Mouse (Mus musculus) forebrain, embryonic 12.5 days (tissue): Measurements from ENCODE around the gene Twist2. TPM values are rescaled to one million over a fixed set of nuclear protein-coding genes. Genes with fewer than 3 reads are reported as not detected.

ENCODE experiments used
- ATAC-seq: fragments of 200-750 bp; cut with Nextera tagmentation; 2 replicates; pipeline ENCODE4 v1.8.0; 2017; ENCODE audit warnings: moderate TSS enrichment; ENCODE audit not compliant: low FRiP score
- H3K27ac ChIP-seq: fragments of 300-500 bp; sonication (generic); 2 replicates; pipeline ENCODE4 v1.5.1; 2016; ENCODE audit warnings: mild to moderate bottlenecking
- H3K27me3 ChIP-seq: fragments of 300-500 bp; sonication (generic); 2 replicates; pipeline ENCODE4 v1.6.1; 2016; ENCODE audit warnings: mild to moderate bottlenecking
- H3K36me3 ChIP-seq: fragments of 300-500 bp; sonication (generic); replicated peaks from 2 replicates; pipeline ENCODE4 v1.6.1; 2016; ENCODE audit warnings: mild to moderate bottlenecking
- H3K4me1 ChIP-seq: fragments of 300-500 bp; sonication (generic); 2 replicates; pipeline ENCODE4 v1.6.1; 2016
- H3K4me2 ChIP-seq: fragments of 300-500 bp; sonication (generic); 2 replicates; pipeline ENCODE4 v1.6.1; 2016; ENCODE audit warnings: mild to moderate bottlenecking, moderate library complexity
- H3K4me3 ChIP-seq: fragments of 300-500 bp; sonication (generic); replicated peaks from 2 replicates; pipeline ENCODE4 v1.5.1; 2016; ENCODE audit warnings: mild to moderate bottlenecking
- H3K9ac ChIP-seq: fragments of 300-500 bp; sonication (generic); 2 replicates; pipeline ENCODE4 v1.6.1; 2016; ENCODE audit warnings: mild to moderate bottlenecking
- H3K9me3 ChIP-seq: fragments of 300-500 bp; sonication (generic); 2 replicates; pipeline ENCODE4 v1.6.1; 2016
- WGBS: fragments of 180-500 bp; shearing (Covaris S2); methylation state at CpG from one replicate; pipeline ENCODE4 v1.1.7; 2016; 5-methylcytosine and 5-hydroxymethylcytosine counted together
- polyA plus RNA-seq: library from polyadenylated mRNA; unstranded; fragments of >200 nt; fragmentation: Nextera tagmentation; extraction: Ambion mirVana; gene quantifications from 2 replicates; pipeline ENCODE4 v1.2.1, GENCODE M21; 2016

Twist2 gene
- polyA plus RNA-seq, 1 experiment from 2014 or later = 8.8 TPM

DNA sequence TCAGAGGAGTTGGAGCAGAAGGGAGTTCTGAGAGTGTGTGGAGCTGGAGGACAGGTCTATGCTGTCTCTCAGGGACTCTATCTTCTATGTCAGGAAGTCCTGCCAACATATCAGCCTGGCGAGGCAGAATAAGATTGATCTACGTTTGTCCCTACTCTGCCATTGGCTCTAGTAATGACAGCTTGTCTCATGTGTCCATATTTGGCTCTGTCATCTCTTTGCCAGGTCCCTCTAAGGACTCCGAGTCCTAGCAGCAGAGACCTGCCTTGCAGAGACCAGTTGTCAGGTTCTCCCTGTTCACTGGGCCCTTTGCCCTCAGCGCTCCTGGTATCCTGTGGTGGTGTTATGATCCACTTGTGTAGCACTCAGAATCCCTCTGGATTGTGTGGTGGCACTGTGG, 21.4 kb upstream of the Twist2 start:
- H3K9me3 ChIP-seq = no peaks in the 10 kb centered on the region
- WGBS = 90% methylated on average over 4 of the region's 4 CpGs

DNA sequence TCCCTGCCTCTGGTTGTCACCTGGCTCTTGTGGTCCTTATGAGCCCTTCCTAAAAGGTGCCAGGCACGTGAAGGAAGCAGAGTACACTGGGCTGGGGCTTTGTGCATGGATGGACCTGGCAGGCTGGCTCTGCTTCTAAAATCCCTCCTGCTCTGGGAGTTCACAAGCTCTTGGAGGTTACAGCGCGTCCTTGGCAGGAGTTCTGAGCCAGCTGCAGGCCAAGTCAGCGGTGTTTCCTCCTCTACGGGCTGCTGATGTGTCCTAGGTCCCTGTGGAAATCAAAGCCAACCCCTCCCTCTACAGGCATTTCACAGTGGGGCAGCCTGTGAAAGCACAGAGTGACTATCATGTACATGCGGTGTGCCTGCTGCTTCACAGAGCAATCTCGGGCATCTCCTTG, 20.1 kb upstream of the Twist2 start:
- ATAC-seq = no peak
- Histone ChIP-seq H3K4me3 (no peak overlapping the region), H3K27ac (no peak overlapping the region), H3K9ac (no peak overlapping the region), H3K36me3 (no peaks in the 10 kb centered on the region), H3K27me3 (no peaks in the 10 kb centered on the region), H3K4me1 (no peaks in the 10 kb centered on the region), H3K4me2 (no peak overlapping the region), H3K9me3 (no peaks in the 10 kb centered on the region)
- 82% methylated on average over 7 of the region's 7 CpGs for WGBS

More for the DNA sequence above, 21.4 kb upstream of the Twist2 start:
- no peak overlapping the region for H3K4me2 ChIP-seq
- no peak overlapping the region for H3K4me3 ChIP-seq
- no peak for ATAC-seq
- no peaks in the 10 kb centered on the region for H3K36me3 ChIP-seq
- H3K27me3 ChIP-seq = no peaks in the 10 kb centered on the region
- no peak overlapping the region for H3K9ac ChIP-seq
- H3K27ac ChIP-seq = no peak overlapping the region
- H3K4me1 ChIP-seq = no peaks in the 10 kb centered on the region

DNA sequence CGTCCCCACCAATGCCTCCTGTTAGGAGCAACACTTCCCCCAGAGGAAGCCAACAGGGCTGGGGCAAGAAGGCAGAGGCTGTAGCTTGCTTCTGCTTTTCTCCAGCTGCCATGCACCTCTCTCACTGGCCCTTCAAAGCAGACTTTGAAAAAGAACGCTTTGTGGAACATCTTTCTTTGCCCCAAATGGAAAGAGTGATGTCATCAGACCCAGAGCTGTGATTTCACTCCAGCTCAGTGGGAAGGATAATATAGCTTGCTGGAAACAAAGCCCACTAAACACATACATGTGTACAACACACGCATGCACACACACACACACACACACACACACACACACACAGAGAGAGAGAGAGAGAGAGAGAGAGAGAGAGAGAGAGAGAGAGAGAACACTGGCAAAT, 17.1 kb upstream of the Twist2 start:
- Histone ChIP-seq H3K4me3 (no peak overlapping the region), H3K27ac (no peak overlapping the region), H3K4me2 (no peak overlapping the region), H3K36me3 (no peaks in the 10 kb centered on the region), H3K4me1 (no peaks in the 10 kb centered on the region), H3K9ac (no peak overlapping the region; the same call in 1 of the 2 replicates), H3K27me3 (no peaks in the 10 kb centered on the region), H3K9me3 (no peaks in the 10 kb centered on the region)
- no peak for ATAC-seq
- WGBS = 73% methylated on average over 3 of the region's 3 CpGs

DNA sequence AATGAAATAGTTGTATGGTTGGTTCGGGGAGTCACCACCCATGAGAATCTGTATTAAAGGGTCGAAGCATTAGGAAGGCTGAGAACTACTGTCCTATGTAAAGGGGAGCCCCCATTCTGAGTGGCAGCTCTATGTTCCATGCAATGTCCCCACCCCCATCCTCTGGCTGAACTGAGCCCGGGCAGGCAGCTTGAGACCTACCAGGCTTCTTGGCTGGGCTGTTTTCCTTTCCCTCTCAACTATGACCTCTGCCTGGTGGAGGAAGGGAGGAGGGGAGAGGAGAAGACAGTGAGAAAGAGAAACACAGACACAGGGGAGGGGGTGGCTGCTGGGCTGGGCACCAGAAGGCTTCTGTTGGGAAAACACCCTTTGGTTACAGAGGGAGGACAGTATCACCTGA, 1.9 kb upstream of the Twist2 start:
- Histone ChIP-seq H3K4me2 (no peak overlapping the region), H3K9ac (no peak overlapping the region), H3K27ac (no peak overlapping the region), H3K27me3 (peaks cover 64% of the 10 kb centered on the region), H3K4me1 (peaks cover 23% of the 10 kb centered on the region), H3K9me3 (no peaks in the 10 kb centered on the region), H3K36me3 (no peaks in the 10 kb centered on the region), H3K4me3 (no peak overlapping the region)
- no peak for ATAC-seq
- 77% methylated on average over 3 of the region's 3 CpGs for whole genome bisulfite sequencing

DNA sequence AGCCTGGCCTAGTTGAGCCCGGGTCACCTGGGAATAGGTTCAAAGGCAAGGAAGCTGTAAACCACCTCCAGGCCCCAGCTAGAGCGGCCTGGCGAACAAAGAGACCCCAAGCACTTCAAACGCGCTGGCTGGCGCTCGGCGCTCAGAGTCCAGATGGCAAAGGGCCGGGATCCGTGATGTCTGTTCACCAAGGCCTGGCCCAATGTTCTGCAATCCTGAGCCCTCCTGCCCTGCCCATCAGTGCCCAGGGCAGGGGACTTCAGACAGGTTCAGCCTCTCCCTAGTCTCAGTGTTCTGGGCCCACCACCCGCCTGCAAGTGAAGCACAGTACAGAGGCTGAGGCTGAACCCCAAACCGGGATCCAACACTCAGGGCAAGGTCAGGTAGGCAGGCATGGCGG, 913 bp upstream of the Twist2 start:
- Histone ChIP-seq H3K9me3 (no peaks in the 10 kb centered on the region), H3K36me3 (no peaks in the 10 kb centered on the region), H3K4me1 (peaks cover 23% of the 10 kb centered on the region), H3K27me3 (peaks cover 69% of the 10 kb centered on the region), H3K4me3 (peak overlapping the region; percentile 40; the same call in 1 of the 2 replicates), H3K9ac (no peak overlapping the region), H3K27ac (no peak overlapping the region), H3K4me2 (peak overlapping the region; percentile 66)
- 18% methylated on average over 13 of the region's 13 CpGs for WGBS
- no peak for ATAC-seq

DNA sequence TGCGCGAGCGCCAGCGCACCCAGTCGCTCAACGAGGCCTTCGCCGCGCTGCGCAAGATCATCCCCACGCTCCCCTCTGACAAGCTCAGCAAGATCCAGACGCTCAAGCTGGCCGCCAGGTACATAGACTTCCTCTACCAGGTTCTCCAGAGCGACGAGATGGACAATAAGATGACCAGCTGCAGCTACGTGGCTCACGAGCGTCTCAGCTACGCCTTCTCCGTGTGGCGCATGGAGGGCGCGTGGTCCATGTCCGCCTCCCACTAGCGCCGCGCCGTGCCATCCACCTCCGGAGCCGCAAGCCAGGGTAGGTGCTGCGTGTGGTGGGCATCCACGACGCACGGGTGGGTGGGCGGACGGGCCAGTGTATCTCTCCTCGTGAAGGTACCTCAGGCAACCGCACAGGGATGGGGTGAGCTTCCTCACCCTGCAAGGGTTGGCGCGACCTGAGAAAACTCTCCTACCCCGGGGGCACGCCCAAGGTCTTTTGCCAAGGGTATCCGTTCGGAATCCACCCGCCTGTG, 644 bp downstream of the Twist2 start:
- H3K9ac ChIP-seq = no peak overlapping the region
- H3K27me3 ChIP-seq = peaks cover 72% of the 10 kb centered on the region
- H3K27ac ChIP-seq = no peak overlapping the region
- H3K4me3 ChIP-seq = peak overlapping the region; percentile 40
- ATAC-seq = no peak
- WGBS = under 1% methylated on average over 45 of the region's 45 CpGs
- H3K4me2 ChIP-seq = peak overlapping the region; percentile 66
- H3K4me1 ChIP-seq = peaks cover 23% of the 10 kb centered on the region
- H3K9me3 ChIP-seq = no peaks in the 10 kb centered on the region
- no peaks in the 10 kb centered on the region for H3K36me3 ChIP-seq

DNA sequence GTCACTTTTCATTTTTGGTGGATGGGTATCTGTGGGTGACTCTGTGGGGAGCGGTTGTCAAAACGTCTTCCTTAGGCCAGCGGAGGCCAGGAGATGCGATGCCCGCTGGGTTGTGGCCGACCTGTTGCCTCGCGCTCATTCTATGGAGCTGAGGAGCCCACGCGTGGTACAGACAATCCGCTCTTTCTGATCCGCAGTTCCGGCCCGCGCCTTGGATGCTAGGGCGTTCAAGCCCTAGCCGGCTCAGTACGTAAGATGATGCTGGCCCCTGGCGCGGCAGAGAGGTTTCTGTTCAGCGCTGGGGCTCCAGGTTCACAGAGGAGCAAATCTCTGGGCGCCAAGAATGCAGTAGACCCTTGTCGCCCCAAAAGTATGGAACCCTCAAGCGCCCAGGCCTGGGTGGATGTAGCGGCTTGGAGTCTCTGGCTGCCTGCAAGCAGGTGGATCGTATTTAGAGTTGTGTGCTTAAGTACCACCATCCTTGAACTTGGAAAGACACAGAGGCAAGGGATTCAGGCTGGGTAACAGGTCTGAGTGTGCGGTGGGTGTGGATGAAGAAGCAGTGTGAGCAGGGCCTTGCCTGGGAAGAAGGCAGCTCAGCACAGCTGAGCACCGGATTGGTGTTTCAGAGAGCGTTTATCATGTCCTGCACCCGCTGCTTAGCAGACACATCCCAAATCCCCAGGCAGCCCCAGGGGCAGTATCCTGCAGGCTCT, 1.3 kb downstream of the Twist2 start:
- H3K4me2 ChIP-seq = peak overlapping the region; percentile 66
- peaks cover 66% of the 10 kb centered on the region for H3K27me3 ChIP-seq
- H3K4me1 ChIP-seq = peaks cover 23% of the 10 kb centered on the region
- no peaks in the 10 kb centered on the region for H3K36me3 ChIP-seq
- H3K27ac ChIP-seq = no peak overlapping the region
- ATAC-seq = no peak
- no peaks in the 10 kb centered on the region for H3K9me3 ChIP-seq
- no peak overlapping the region for H3K9ac ChIP-seq
- peak overlapping the region; percentile 40 for H3K4me3 ChIP-seq
- WGBS = 6% methylated on average over 30 of the region's 30 CpGs

DNA sequence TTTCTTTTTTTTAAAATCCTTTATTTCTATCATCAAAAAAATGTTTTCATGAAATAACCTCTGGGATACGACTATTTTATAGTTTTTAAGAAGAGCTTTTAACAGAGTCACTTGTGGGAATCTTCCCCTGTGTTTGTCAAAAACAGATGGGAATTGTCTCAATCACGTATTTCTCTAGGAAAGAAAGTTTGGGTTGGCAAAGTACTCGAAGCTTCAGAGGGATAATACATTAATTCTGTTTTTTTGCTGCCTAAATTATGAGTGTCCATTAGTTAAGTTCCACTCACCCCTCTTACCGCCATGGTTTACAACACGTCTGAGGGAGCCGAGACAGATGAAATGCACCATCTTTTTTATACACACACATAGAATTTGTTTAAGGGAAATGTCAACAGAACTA, 2.2 kb downstream of the Twist2 start:
- H3K27me3 ChIP-seq = peaks cover 66% of the 10 kb centered on the region
- H3K9ac ChIP-seq = no peak overlapping the region
- H3K4me2 ChIP-seq = no peak overlapping the region
- no peaks in the 10 kb centered on the region for H3K9me3 ChIP-seq
- 78% methylated on average over 6 of the region's 6 CpGs for WGBS
- no peak for ATAC-seq
- H3K36me3 ChIP-seq = no peaks in the 10 kb centered on the region
- peaks cover 23% of the 10 kb centered on the region for H3K4me1 ChIP-seq
- H3K27ac ChIP-seq = no peak overlapping the region
- no peak overlapping the region for H3K4me3 ChIP-seq

DNA sequence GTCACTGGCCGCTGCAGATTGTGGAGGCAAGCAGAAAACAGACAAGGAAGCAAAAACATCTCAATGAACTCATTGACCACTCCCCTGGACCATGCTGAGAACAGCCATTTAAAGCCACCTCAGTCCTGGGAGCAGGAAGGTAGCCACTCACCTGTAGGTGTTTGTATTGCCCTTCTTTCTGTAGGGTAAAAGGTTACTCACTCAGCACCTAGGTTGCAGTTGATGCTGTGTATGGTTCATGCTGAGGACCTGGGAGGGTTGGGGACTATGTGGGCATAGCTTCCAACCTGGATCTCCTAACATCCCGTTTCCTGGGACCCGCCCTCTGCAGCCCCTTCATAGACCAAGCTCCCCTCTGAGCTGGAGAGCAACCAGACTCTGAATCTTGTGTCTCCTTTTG, 14.8 kb downstream of the Twist2 start:
- Histone ChIP-seq H3K27me3 (no peaks in the 10 kb centered on the region; the same call in 1 of the 2 replicates), H3K4me3 (no peak overlapping the region), H3K4me1 (peaks cover 4% of the 10 kb centered on the region; the same call in 1 of the 2 replicates), H3K9me3 (no peaks in the 10 kb centered on the region), H3K27ac (no peak overlapping the region), H3K36me3 (no peaks in the 10 kb centered on the region), H3K9ac (no peak overlapping the region), H3K4me2 (no peak overlapping the region)
- 82% methylated on average over 3 of the region's 3 CpGs for WGBS
- no peak for ATAC-seq

DNA sequence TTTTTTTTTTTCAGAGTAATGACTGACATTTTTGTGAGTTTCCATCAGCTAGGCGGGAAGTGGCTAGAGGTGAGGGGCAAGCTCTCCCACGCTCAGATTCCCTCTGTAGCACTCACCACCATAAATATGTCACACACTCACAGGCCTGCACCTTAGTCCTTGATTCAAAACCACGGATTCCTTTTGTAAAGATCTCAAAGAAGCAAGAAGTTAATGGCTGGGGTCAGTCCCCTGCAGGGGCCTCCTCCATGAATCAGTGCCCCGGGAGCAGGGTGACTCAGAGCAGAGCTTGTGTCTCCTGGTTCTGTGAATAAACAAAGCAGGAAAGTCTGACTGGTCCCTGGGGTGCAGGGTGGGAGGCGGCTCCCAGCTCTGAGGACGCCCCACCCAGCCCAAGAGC, 15.3 kb downstream of the Twist2 start:
- WGBS = 41% methylated on average over 6 of the region's 6 CpGs
- H3K27me3 ChIP-seq = no peaks in the 10 kb centered on the region; the same call in 1 of the 2 replicates
- ATAC-seq = no peak

DNA sequence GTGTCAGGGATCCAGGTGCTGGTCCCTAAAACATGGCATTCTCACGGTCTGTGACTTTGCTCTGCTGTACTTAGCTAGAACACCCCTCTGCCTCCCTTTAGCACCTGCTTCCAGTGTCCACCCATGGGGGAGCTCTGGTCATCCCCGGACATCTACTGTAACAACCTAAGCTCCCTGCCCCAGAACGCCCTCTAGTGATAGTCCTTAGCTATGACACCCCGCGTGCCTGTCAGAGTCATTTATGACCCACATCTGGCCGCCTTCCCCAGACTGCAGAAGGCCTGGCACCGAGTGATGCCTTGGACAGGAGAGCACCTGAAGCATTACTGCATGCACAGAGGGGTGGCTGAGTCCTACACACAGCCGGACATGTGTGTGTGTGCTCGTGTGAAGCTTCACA, 18.0 kb downstream of the Twist2 start:
- peaks cover 4% of the 10 kb centered on the region; the same call in 1 of the 2 replicates for H3K4me1 ChIP-seq
- H3K27me3 ChIP-seq = no peaks in the 10 kb centered on the region; the same call in 1 of the 2 replicates
- H3K36me3 ChIP-seq = no peaks in the 10 kb centered on the region
- H3K4me2 ChIP-seq = no peak overlapping the region
- 61% methylated on average over 9 of the region's 9 CpGs for WGBS
- no peaks in the 10 kb centered on the region for H3K9me3 ChIP-seq
- no peak overlapping the region for H3K4me3 ChIP-seq
- H3K9ac ChIP-seq = no peak overlapping the region
- ATAC-seq = no peak
- no peak overlapping the region for H3K27ac ChIP-seq

More for the DNA sequence above, 15.3 kb downstream of the Twist2 start:
- Histone ChIP-seq H3K4me3 (no peak overlapping the region), H3K4me1 (peaks cover 4% of the 10 kb centered on the region; the same call in 1 of the 2 replicates), H3K27ac (no peak overlapping the region), H3K4me2 (no peak overlapping the region), H3K9ac (no peak overlapping the region), H3K36me3 (no peaks in the 10 kb centered on the region), H3K9me3 (no peaks in the 10 kb centered on the region)

DNA sequence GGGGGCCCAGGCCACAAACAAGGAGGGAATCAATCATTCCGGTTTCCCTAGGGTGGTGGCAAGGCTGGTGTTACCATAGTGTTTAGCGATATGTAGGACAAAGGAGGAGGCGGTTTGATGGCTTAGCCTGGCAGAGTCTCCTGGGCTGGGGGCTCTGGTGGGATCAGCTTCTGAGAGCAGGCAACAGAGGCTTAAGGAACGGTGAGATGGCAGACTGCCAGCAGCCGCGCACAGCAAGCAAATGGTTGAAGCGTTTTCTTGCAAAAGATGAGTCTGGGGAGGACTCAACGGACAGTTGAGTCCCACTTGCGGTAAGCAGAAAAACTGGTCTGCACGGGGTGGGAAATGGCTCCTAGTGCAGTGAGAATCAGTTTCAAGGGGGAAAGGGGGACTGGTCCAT, 19.3 kb downstream of the Twist2 start:
- 75% methylated on average over 10 of the region's 10 CpGs for WGBS
- no peaks in the 10 kb centered on the region for H3K9me3 ChIP-seq

DNA sequence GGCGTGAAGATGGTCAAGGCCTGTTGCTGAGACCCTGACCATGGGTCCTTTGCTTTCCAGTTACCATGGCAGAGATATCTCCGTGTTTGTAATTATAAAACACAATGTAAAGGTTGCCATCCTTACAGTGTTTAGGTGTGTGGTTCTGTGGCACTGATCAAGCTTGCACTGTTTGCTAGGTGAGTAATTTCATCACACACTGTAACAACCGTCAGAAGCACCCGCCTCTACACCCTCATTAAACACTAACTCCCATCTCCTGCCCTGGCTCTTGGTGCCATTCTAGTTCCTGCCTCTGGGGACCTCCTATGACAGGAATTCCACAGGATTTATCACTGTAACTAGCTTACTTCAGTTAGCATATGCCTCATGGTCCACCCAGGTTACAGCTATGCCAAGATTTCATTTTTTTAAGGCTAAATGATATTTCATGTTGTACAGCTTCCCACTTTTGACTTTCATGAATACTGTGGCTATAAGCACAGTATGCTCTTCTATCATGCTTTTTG, 21.1 kb downstream of the Twist2 start:
- H3K4me3 ChIP-seq = no peak overlapping the region
- H3K4me2 ChIP-seq = no peak overlapping the region
- H3K9me3 ChIP-seq = no peaks in the 10 kb centered on the region
- peaks cover 4% of the 10 kb centered on the region; the same call in 1 of the 2 replicates for H3K4me1 ChIP-seq
- no peaks in the 10 kb centered on the region for H3K36me3 ChIP-seq
- no peak for ATAC-seq
- H3K9ac ChIP-seq = no peak overlapping the region
- WGBS = 83% methylated on average over 4 of the region's 4 CpGs
- no peak overlapping the region for H3K27ac ChIP-seq
- no peaks in the 10 kb centered on the region; the same call in 1 of the 2 replicates for H3K27me3 ChIP-seq

More for the DNA sequence above, 19.3 kb downstream of the Twist2 start:
- Histone ChIP-seq H3K4me3 (no peak overlapping the region), H3K4me2 (no peak overlapping the region), H3K27me3 (no peaks in the 10 kb centered on the region; the same call in 1 of the 2 replicates), H3K9ac (no peak overlapping the region), H3K27ac (no peak overlapping the region), H3K36me3 (no peaks in the 10 kb centered on the region), H3K4me1 (peaks cover 4% of the 10 kb centered on the region; the same call in 1 of the 2 replicates)
- ATAC-seq = no peak
